In the genomic region with DNA sequence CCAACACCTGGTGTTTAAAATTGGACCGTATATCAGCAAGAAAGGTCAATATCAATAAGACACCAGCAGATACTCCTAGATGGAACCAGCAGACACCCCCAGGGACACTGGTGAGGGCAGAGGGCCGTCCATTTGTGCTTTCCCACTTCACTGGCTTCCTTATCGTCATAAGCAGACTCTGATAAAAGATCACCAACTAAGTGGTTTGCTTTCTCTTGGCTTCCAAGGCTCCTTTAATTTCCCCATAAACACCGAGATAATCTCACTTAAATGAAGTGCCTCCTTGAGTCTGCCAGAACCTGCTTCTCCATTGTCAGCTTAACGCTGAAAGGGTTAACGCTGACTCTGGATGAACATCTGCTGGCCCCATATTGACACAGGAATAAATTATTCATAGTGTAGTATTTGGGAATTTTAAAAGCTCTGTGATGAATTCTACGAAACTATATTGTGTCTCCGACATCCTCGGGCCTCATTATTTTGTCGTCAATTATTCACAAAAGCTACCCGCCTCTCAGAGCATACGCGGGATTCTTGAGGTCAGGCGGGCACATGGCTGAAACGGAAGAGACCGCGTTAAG, we compare ENCODE assay signal across 11 mouse cellular contexts.
DNase-seq lines count a peak whose midpoint lies in the region; ATAC-seq and TF ChIP-seq lines count a peak whose summit lies in the region.
"Had no signal": no experiment of that assay in that cellular context is flagged by ENCODE, and none has a peak within 500 bp of the region (broad histone marks: within the 10 kb centered on the region; RNA-seq: fewer than 3 reads in every experiment).

No protein-coding gene starts in this region.

- ATAC-seq in forebrain, embryonic 11.5 days (replicated peaks; ENCODE audit: low FRiP score): no peak
- ATAC-seq in intestine, postnatal 0 days: no peak
- ATAC-seq in heart, embryonic 11.5 days (replicated peaks; ENCODE audit: insufficient number of reproducible peaks, low FRiP score, low TSS enrichment): no peak
- no peak for ATAC-seq in frontal cortex, adult (ENCODE audit: low TSS enrichment)

- H3K9me3 ChIP-seq in forebrain, embryonic 11.5 days (ENCODE audit: control insufficient read depth, low read length): no peaks in the 10 kb centered on the region; the same call in 1 of the 2 replicates
- H3K9me3 ChIP-seq in intestine, postnatal 0 days (ENCODE audit: control insufficient read depth): no peaks in the 10 kb centered on the region
- H3K9me3 ChIP-seq in heart, embryonic 11.5 days (replicated peaks; ENCODE audit: control insufficient read depth, low read length): no peaks in the 10 kb centered on the region

- TF ChIP-seq POLR2A in olfactory bulb, adult 2 months (IDR thresholded peaks at IDR 0.05; ENCODE audit: insufficient read depth, low read depth, low read length): no peak

- no peaks in the 10 kb centered on the region for H3K36me3 ChIP-seq in forebrain, embryonic 11.5 days (ENCODE audit: control insufficient read depth, insufficient read depth, low read length)
- H3K36me3 ChIP-seq in intestine, postnatal 0 days (ENCODE audit: control insufficient read depth, insufficient read depth): no peaks in the 10 kb centered on the region
- no peaks in the 10 kb centered on the region for H3K36me3 ChIP-seq in heart, embryonic 11.5 days (ENCODE audit: control insufficient read depth, insufficient read depth, low read length)

- H3K4me1 ChIP-seq in forebrain, embryonic 11.5 days (replicated peaks; ENCODE audit: control insufficient read depth, insufficient read depth, low read length): peaks cover 28% of the 10 kb centered on the region; the same call in 1 of the 2 replicates
- peaks cover 12% of the 10 kb centered on the region; the same call in 1 of the 2 replicates for H3K4me1 ChIP-seq in intestine, postnatal 0 days (replicated peaks; ENCODE audit: control insufficient read depth, insufficient read depth, low read length)
- H3K4me1 ChIP-seq in olfactory bulb, adult 2 months (ENCODE audit: control insufficient read depth, insufficient read depth, low read length): peaks cover 24% of the 10 kb centered on the region
- H3K4me1 ChIP-seq in heart, embryonic 11.5 days (ENCODE audit: control insufficient read depth, insufficient read depth, low read length): peaks cover 27% of the 10 kb centered on the region

- no peak overlapping the region for H3K4me3 ChIP-seq in layer of hippocampus, adult 2 months
- H3K4me3 ChIP-seq in forebrain, embryonic 11.5 days (ENCODE audit: low read depth, low read length): no peak overlapping the region
- H3K4me3 ChIP-seq in intestine, postnatal 0 days (ENCODE audit: low read depth, low read length): no peak overlapping the region
- peak overlapping the region; percentile 32 for H3K4me3 ChIP-seq in olfactory bulb, adult 2 months (ENCODE audit: insufficient read depth, low read depth, low read length)
- H3K4me3 ChIP-seq in heart, embryonic 11.5 days (ENCODE audit: low read depth, low read length): no peak overlapping the region
- H3K4me3 ChIP-seq: heart, adult 2 months had no signal

- H3K9ac ChIP-seq in forebrain, embryonic 11.5 days (ENCODE audit: low read length): no peak overlapping the region
- no peak overlapping the region for H3K9ac ChIP-seq in intestine, postnatal 0 days (ENCODE audit: low read depth, low read length)
- no peak overlapping the region for H3K9ac ChIP-seq in heart, embryonic 11.5 days (ENCODE audit: low read depth, low read length)

- H3K27me3 ChIP-seq in forebrain, embryonic 11.5 days (ENCODE audit: control insufficient read depth, insufficient read depth, low read length): no peaks in the 10 kb centered on the region
- no peaks in the 10 kb centered on the region for H3K27me3 ChIP-seq in intestine, postnatal 0 days (replicated peaks; ENCODE audit: control insufficient read depth, insufficient read depth, low read length)
- peaks cover 44% of the 10 kb centered on the region for H3K27me3 ChIP-seq in heart, embryonic 11.5 days (ENCODE audit: control insufficient read depth, insufficient read depth, low read length)

- no peak for TF ChIP-seq CTCF in layer of hippocampus, adult 2 months (conservative IDR thresholded peaks at IDR 0.05)
- TF ChIP-seq CTCF in intestine, postnatal 0 days (IDR thresholded peaks at IDR 0.05; ENCODE audit: low read depth): no peak
- no peak for TF ChIP-seq CTCF in olfactory bulb, adult 2 months (IDR thresholded peaks at IDR 0.05; ENCODE audit: insufficient read depth, low read depth, low read length)

- WGBS in forebrain, embryonic 11.5 days: 50% methylated on average over 17 of the region's 17 CpGs
- WGBS in intestine, postnatal 0 days: 48% methylated on average over 17 of the region's 17 CpGs
- WGBS in olfactory bulb, adult 2 months: 21% methylated on average over 17 of the region's 17 CpGs
- 56% methylated on average over 17 of the region's 17 CpGs for WGBS in heart, embryonic 11.5 days (ENCODE audit: insufficient replicate concordance)

- DNase-seq in layer of hippocampus, adult 2 months (ENCODE audit: low spot score in 2 of 2): no peak
- no peak for DNase-seq in layer of hippocampus, postnatal 25 days (ENCODE audit: extremely low spot score in 1 of 2, low spot score in 1 of 2)
- DNase-seq in forebrain, embryonic 11.5 days (ENCODE audit: low spot score): no peak
- DNase-seq in ovary, adult 18-20 months (ENCODE audit: low spot score): no peak
- DNase-seq: cerebellum, adult 9-11 months; kidney, adult 18-20 months had no signal

- peak overlapping the region; percentile 10; the same call in 1 of the 2 replicates for H3K27ac ChIP-seq in layer of hippocampus, adult 2 months
- H3K27ac ChIP-seq in forebrain, embryonic 11.5 days (ENCODE audit: low read depth, low read length): peak overlapping the region; percentile 39; the same call in 1 of the 2 replicates
- no peak overlapping the region for H3K27ac ChIP-seq in intestine, postnatal 0 days (ENCODE audit: low read depth, low read length)
- H3K27ac ChIP-seq in olfactory bulb, adult 2 months (ENCODE audit: insufficient read depth, low read depth, low read length): no peak overlapping the region
- H3K27ac ChIP-seq in heart, embryonic 11.5 days (ENCODE audit: low read depth, low read length): no peak overlapping the region
- H3K27ac ChIP-seq: heart, adult 2 months had no signal

- H3K4me2 ChIP-seq in forebrain, embryonic 11.5 days (ENCODE audit: low read depth, low read length, severe bottlenecking): no peak overlapping the region; the same call in 1 of the 2 replicates
- peak overlapping the region; percentile 35; the same call in 1 of the 2 replicates for H3K4me2 ChIP-seq in intestine, postnatal 0 days (replicated peaks; ENCODE audit: low read depth)
- H3K4me2 ChIP-seq in heart, embryonic 11.5 days: no peak overlapping the region

Comparison
In these comparisons a context has a peak if more than half of its experiments do, and no peak if none do; other contexts are left out.
1. H3K27ac ChIP-seq: peak in layer of hippocampus, adult 2 months (single experiment) and forebrain, embryonic 11.5 days (single experiment); none in intestine, postnatal 0 days (single experiment), olfactory bulb, adult 2 months (single experiment) and heart, embryonic 11.5 days (single experiment).